Mouse (Mus musculus) right cerebral cortex, postnatal 4 days (tissue): ENCODE measurements around the gene Gm28047.
"Not testable (repeated sequence)": the region's sequence is repeated elsewhere in the genome, so short reads cannot be mapped to it uniquely, and the experiment has no call there.

Experiments used
- DNase-seq: peaks from one replicate; pipeline ENCODE4 v3.0.0-alpha.2; 2022

Gene Gm28047

GRCm38 (mm10) chr15:102624970-102625686 lies at the start of gene Gm28047, which contains the start of gene Atf7:
Gene Gm28047, minus strand, starts transcription at chr15:102625067.
Gene Atf7, minus strand, starts transcription at chr15:102625464.
- DNase-seq: peak; percentile 100

DNA sequence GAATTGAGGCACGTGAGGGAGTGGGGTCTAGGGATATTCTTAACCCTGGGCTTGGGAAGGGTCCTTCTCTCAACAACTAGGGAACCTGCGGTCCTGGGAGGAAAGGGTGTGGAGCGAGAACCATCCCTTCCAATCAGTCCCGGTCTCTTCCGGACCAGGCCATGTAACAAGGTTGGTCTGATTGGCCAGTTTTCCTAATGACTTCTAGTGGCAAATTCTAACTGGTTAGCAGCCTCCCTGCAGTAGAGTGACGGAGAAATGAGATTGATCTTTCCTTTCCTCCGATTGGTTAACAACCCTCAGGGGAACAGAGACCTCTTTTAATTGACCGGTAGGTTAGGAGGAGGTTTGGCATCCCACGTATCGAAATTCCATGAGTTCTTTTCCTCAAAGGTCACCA lies 48.7 kb upstream of the Gm28047 start:
- no peak for DNase-seq

- DNase-seq: peak; percentile 50
Observed at GRCm38 (mm10) chr15:102672215-102673071, 47.6 kb upstream of the Gm28047 start, which contains the start of gene Atp5g2. Gene Atp5g2, minus strand, starts transcription at chr15:102672352.

- peak; percentile 73 for DNase-seq
Observed at GRCm38 (mm10) chr15:102671721-102672214, 46.9 kb upstream of the Gm28047 start.

DNA sequence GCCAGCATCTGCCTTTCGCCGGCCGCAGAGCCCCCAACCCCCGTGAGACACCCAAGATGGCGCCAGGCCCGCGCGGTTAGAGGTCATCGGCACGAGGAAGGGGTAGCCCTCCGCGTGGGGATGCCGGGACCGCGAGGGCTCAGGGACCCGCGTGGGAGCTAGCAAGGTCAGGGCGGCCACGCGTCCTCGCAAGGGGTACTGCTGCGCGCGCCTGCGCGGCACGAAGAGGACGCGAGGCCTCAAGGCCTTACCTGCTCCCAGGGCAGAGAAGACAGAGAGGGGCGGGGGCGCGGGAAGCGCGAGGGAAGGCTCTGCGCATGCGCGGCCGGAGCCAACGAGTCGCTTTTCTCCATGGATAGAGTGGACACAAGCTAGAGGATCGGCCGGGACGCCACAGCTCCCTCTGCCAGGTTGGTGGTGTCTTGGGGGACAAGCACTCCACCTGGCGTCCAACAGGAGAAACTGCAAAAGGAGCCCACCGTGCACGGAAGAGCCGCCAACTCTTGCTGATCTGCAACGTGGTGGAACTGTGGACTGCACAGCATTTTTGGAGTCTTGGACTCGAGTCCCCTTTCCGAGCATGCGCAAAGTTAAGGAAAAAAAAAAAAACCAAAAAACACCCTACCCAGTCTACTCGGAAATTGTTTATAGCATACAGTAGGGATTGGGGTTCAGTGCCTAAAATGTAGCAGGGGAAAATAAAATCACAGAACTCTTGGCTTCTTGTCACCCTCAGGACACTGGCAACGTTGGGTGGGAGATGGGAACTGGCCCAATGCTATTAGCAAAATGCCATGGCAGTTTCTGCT lies 46.1 kb upstream of the Gm28047 start:
- peak; percentile 98 for DNase-seq

GRCm38 (mm10) chr15:102670281-102670680 lies 45.4 kb upstream of the Gm28047 start:
- no peak for DNase-seq

DNA sequence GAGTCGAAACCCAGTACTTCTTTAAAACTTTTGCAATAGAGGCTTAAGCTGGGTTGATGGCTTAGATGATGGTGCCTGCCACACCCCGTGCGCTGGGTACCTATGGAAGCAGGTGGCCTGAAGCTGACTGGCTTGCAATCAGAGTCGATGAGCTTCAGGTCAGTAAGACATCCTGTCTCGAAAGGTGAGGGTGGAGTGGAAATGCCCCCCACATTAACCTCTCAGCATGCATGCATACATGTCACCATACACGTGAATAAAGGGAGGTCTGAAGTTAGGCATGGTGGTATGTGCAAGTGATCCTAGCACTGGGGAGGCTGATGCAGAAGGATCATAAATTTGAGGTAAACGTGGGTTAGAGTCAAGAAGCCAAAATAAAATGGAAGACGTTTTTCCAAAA lies 44.7 kb upstream of the Gm28047 start:
- DNase-seq: no peak

- DNase-seq: peak; percentile 53
Observed at GRCm38 (mm10) chr15:102665494-102665893, 40.6 kb upstream of the Gm28047 start.

DNA sequence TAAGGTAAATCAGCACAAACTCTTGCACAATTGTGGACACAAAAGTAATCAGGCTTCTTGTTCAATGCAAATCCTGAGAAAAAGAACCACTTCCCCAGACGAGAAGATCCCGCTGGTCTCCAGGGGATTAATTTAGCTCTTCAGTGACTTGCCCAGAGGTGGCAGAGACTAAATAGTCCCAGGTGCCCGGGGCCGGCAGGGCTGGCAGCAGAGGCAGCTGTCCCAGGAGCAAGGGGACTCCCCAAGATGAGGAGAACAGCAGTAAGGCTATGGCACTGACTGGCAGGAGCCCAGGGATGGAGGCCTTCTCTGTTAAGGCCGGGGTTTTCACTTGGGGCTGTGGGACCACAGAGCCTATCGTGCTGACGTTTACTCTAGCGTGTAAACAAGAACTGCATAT lies 39.0 kb upstream of the Gm28047 start:
- DNase-seq: no peak

- DNase-seq: not testable (repeated sequence)
Observed at GRCm38 (mm10) chr15:102662601-102663000, 37.7 kb upstream of the Gm28047 start.

GRCm38 (mm10) chr15:102657926-102658381 lies 33.1 kb upstream of the Gm28047 start:
- no peak for DNase-seq

DNA sequence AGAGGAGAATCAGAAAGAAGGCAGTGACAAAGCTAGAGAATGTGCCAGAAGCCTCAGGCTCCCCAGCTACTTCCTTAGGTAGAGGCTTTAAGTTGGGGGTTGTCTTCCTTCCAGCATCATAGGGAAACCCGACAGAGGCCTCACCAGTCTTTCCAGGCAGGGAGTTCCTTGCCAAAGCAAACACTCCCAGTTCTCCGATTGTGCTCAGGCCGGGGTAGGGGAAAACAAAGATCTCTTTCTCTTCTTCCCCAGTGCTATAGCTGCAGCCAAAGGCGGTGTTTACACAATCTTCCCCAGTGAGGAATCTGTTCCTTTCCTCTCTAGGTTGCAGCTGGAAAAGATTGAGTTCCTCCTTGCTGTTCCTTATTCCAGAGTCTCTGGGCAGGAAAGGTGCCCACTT lies 31.8 kb upstream of the Gm28047 start:
- DNase-seq: no peak

- DNase-seq: not testable (repeated sequence)
Observed at GRCm38 (mm10) chr15:102651928-102652660, 27.2 kb upstream of the Gm28047 start.

DNA sequence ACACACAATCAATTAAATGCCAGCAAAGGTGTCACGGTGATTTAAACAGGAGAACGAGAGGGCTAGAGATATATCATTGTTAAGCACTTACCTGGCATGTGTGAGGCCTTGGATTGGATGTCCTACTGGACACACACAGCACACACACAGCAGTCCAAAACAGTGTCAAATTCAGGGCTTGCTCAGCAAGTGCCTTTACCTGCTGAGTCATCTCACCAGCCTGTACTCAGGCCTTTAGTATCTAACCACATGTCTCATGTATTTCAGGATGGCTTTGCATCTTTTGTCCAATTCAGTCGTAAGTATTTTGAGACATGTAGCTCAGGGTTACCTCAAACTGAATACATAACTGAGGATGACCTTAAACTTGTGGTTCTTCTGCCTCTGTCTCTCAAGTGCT lies 26.2 kb upstream of the Gm28047 start:
- no peak for DNase-seq

- DNase-seq: peak; percentile 16
Observed at GRCm38 (mm10) chr15:102635817-102636216, 10.9 kb upstream of the Gm28047 start.

DNA sequence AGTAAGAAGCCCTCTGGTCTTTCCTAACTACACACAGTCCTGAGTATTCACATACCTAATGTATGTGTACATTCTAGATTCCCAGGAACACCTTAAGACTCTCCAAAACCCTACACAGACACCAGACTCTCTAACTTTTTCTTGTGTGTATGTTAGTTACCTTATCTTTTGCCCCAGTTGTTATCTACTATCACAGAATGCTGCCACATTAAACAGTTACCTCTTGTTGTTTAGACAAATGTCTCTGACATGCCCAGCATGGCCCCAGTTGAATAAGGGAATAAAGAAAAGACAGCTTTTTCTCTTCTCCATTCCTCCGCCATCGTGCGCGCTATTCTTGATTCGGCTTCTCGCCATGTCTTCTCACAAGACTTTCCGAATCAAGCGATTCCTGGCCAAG lies 9.8 kb upstream of the Gm28047 start:
- no peak for DNase-seq

- DNase-seq: peak; percentile 48
Observed at GRCm38 (mm10) chr15:102625687-102626055, 804 bp upstream of the Gm28047 start.

- DNase-seq: no peak
Observed at GRCm38 (mm10) chr15:102624291-102624969, 437 bp downstream of the Gm28047 start.

DNA sequence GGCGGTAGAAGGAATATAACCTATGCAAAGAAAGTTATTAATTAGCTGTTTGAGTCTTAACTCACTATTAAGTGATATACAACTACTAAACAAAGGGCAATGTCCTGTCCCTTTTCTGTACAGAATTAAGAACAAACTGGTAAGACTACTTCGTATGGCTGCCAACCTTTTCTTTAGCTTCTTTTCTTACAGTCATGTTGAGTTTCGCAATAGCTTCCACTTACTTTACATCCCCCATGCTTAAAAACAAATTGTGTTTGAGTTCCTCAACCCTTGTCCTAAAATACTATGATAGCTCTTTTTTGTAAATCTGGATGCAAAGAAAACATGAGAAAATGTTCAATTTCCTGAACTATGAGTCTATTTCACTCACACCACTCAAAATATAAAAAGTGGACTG lies 1.7 kb downstream of the Gm28047 start:
- no peak for DNase-seq

DNA sequence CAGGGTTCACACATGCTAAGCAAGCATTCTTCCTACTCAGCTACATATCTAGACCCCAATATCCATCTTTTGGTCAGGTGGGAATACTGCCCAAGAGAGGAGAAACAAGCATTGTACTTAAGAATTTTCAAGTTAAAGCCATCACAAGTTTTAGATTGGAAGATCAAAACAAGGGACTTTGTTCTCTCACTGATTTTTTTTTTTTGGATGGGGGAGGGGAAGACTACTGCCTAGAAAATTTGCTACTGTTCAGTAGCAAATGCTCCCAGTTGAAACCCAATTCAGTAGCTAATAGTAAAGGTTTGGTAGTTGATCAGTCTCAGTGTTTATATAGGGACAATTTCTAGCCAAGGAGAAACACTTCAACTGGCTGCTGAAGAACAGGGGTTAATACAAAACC lies 2.3 kb downstream of the Gm28047 start:
- no peak for DNase-seq

DNA sequence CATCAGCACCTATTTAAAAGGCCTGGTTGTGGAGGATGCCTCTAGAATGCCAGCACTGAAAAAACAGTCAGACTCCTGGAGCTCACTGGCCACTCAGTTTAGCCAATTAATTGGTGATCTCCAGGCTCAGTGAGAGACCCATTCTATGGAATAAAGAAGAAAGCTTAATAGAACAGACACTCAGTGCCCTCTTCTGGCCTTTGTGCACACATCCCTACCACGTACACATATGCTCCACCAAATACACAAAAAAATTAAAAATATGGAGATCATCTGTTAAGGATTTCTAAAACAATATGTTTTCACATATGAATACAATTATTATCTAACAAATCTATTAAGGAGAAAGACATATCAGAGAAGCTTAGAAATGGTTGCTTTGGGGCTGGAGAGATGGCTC lies 4.1 kb downstream of the Gm28047 start:
- no peak for DNase-seq

DNA sequence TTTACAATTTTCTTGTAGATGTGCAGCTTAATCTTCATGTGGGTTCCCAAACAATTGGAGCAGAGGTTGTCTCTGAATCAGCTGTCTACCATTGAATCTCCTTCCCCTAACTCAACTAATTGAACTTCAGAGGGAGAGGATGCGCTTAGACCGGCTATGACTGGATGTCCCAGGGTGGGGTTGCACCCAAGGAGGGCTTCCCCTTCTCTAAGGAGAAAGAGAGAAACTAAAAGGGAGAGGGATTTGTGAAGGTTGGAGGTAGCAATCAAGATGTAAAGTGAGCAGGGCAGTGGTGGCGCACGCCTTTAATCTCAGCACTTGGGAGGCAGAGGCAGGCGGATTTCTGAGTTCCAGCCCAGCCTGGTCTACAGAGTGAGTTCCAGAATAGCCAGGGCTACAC lies 5.4 kb downstream of the Gm28047 start:
- DNase-seq: no peak
